Mouse (Mus musculus) neural tube, embryonic 12.5 days (tissue): Measurements from ENCODE around the gene Lpar2. TPM values are rescaled to one million over a fixed set of nuclear protein-coding genes. Genes with fewer than 3 reads are reported as not detected.

Source experiments
- ATAC-seq: fragments of 200-750 bp; cut with Nextera tagmentation; 2 replicates; pipeline ENCODE4 v1.8.0; 2017; ENCODE audit warnings: low read depth, mild to moderate bottlenecking, moderate TSS enrichment, moderate library complexity; ENCODE audit not compliant: low FRiP score
- H3K27ac ChIP-seq: fragments of 300-500 bp; sonication (generic); 2 replicates; pipeline ENCODE4 v1.5.1; 2016
- H3K27me3 ChIP-seq: fragments of 300-500 bp; sonication (generic); replicated peaks from 2 replicates; pipeline ENCODE4 v1.6.1; 2016; ENCODE audit warnings: mild to moderate bottlenecking
- H3K36me3 ChIP-seq: fragments of 300-500 bp; sonication (generic); 2 replicates; pipeline ENCODE4 v1.6.1; 2016; ENCODE audit warnings: mild to moderate bottlenecking
- H3K4me1 ChIP-seq: fragments of 300-500 bp; sonication (generic); 2 replicates; pipeline ENCODE4 v1.6.1; 2016
- H3K4me2 ChIP-seq: fragments of 300-500 bp; sonication (generic); replicated peaks from 2 replicates; pipeline ENCODE4 v1.6.1; 2016; ENCODE audit warnings: mild to moderate bottlenecking
- H3K4me3 ChIP-seq: fragments of 300-500 bp; sonication (generic); 2 replicates; pipeline ENCODE4 v1.5.1; 2016
- H3K9ac ChIP-seq: fragments of 300-500 bp; sonication (generic); 2 replicates; pipeline ENCODE4 v1.6.1; 2016; ENCODE audit warnings: mild to moderate bottlenecking
- H3K9me3 ChIP-seq: fragments of 300-500 bp; sonication (generic); 2 replicates; pipeline ENCODE4 v1.6.1; 2016; ENCODE audit warnings: mild to moderate bottlenecking
- WGBS: fragments of 180-500 bp; shearing (Covaris S2); methylation state at CpG from one replicate; pipeline ENCODE4 v1.1.7; 2016; 5-methylcytosine and 5-hydroxymethylcytosine counted together
- polyA plus RNA-seq: library from polyadenylated mRNA; unstranded; fragments of >200 nt; fragmentation: Nextera tagmentation; extraction: Ambion mirVana; gene quantifications from 2 replicates; pipeline ENCODE4 v1.2.1, GENCODE M21; 2016

The Lpar2 gene
- polyA plus RNA-seq, 1 experiment from 2014 or later = 0.51 TPM

GRCm38 (mm10) chr8:69794901-69795300 is 27.3 kb upstream of the Lpar2 start:
- no peaks in the 10 kb centered on the region for H3K27me3 ChIP-seq
- H3K9ac ChIP-seq = no peak overlapping the region
- no peaks in the 10 kb centered on the region for H3K9me3 ChIP-seq
- no peak overlapping the region for H3K27ac ChIP-seq
- H3K36me3 ChIP-seq = peaks cover 63% of the 10 kb centered on the region
- WGBS = 94% methylated on average over 6 of the region's 6 CpGs
- H3K4me2 ChIP-seq = no peak overlapping the region
- peaks cover 13% of the 10 kb centered on the region for H3K4me1 ChIP-seq
- no peak for ATAC-seq
- H3K4me3 ChIP-seq = no peak overlapping the region

GRCm38 (mm10) chr8:69796721-69797345 is 25.4 kb upstream of the Lpar2 start:
- Histone ChIP-seq H3K4me2 (no peak overlapping the region), H3K4me1 (peaks cover 13% of the 10 kb centered on the region), H3K27me3 (no peaks in the 10 kb centered on the region), H3K9ac (no peak overlapping the region), H3K4me3 (no peak overlapping the region), H3K9me3 (no peaks in the 10 kb centered on the region), H3K27ac (no peak overlapping the region), H3K36me3 (peaks cover 81% of the 10 kb centered on the region)
- 96% methylated on average over 16 of the region's 16 CpGs for whole genome bisulfite sequencing
- no peak for ATAC-seq

- Histone ChIP-seq H3K36me3 (peaks cover 89% of the 10 kb centered on the region), H3K27me3 (no peaks in the 10 kb centered on the region), H3K4me3 (no peak overlapping the region), H3K27ac (no peak overlapping the region), H3K4me1 (peaks cover 6% of the 10 kb centered on the region), H3K9ac (no peak overlapping the region), H3K4me2 (no peak overlapping the region), H3K9me3 (no peaks in the 10 kb centered on the region)
- WGBS = 96% methylated on average over 10 of the region's 10 CpGs
- no peak for ATAC-seq
Observed at GRCm38 (mm10) chr8:69797661-69798060, 24.6 kb upstream of the Lpar2 start.

GRCm38 (mm10) chr8:69799261-69799660 is 23.0 kb upstream of the Lpar2 start:
- no peaks in the 10 kb centered on the region for H3K4me1 ChIP-seq
- no peak overlapping the region for H3K9ac ChIP-seq
- 89% methylated on average over 8 of the region's 8 CpGs for WGBS
- H3K4me2 ChIP-seq = no peak overlapping the region
- H3K4me3 ChIP-seq = no peak overlapping the region
- H3K27me3 ChIP-seq = no peaks in the 10 kb centered on the region
- ATAC-seq = 0 out of 2 replicates have a peak, but pooled peaks have one; percentile 34
- H3K9me3 ChIP-seq = no peaks in the 10 kb centered on the region
- peaks cover 98% of the 10 kb centered on the region for H3K36me3 ChIP-seq
- no peak overlapping the region for H3K27ac ChIP-seq

- H3K4me3 ChIP-seq = no peak overlapping the region
- ATAC-seq = no peak
- no peaks in the 10 kb centered on the region for H3K9me3 ChIP-seq
- 96% methylated on average over 5 of the region's 5 CpGs for WGBS
- peaks cover 96% of the 10 kb centered on the region for H3K36me3 ChIP-seq
- no peak overlapping the region for H3K9ac ChIP-seq
- no peak overlapping the region for H3K27ac ChIP-seq
- no peaks in the 10 kb centered on the region for H3K4me1 ChIP-seq
- H3K4me2 ChIP-seq = no peak overlapping the region
- H3K27me3 ChIP-seq = no peaks in the 10 kb centered on the region
Observed at GRCm38 (mm10) chr8:69799946-69800345, 22.3 kb upstream of the Lpar2 start.

- Histone ChIP-seq H3K9ac (no peak overlapping the region), H3K27me3 (no peaks in the 10 kb centered on the region), H3K9me3 (no peaks in the 10 kb centered on the region), H3K4me3 (no peak overlapping the region), H3K36me3 (peaks cover 96% of the 10 kb centered on the region), H3K27ac (no peak overlapping the region), H3K4me2 (no peak overlapping the region), H3K4me1 (no peaks in the 10 kb centered on the region)
- ATAC-seq = no peak
- 97% methylated on average over 4 of the region's 4 CpGs for WGBS
Observed at GRCm38 (mm10) chr8:69801796-69802195, 20.4 kb upstream of the Lpar2 start.

- Histone ChIP-seq H3K9me3 (no peaks in the 10 kb centered on the region), H3K4me2 (no peak overlapping the region), H3K4me3 (no peak overlapping the region), H3K27ac (no peak overlapping the region), H3K9ac (no peak overlapping the region), H3K27me3 (no peaks in the 10 kb centered on the region), H3K4me1 (no peaks in the 10 kb centered on the region), H3K36me3 (peaks cover 96% of the 10 kb centered on the region)
- no peak for ATAC-seq
Observed at GRCm38 (mm10) chr8:69802216-69802615, 20.0 kb upstream of the Lpar2 start.

- 97% methylated on average over 7 of the region's 7 CpGs for WGBS
- Histone ChIP-seq H3K4me3 (no peak overlapping the region), H3K27me3 (no peaks in the 10 kb centered on the region), H3K9ac (no peak overlapping the region), H3K9me3 (no peaks in the 10 kb centered on the region), H3K4me2 (no peak overlapping the region), H3K36me3 (peaks cover 94% of the 10 kb centered on the region), H3K27ac (no peak overlapping the region), H3K4me1 (peaks cover 4% of the 10 kb centered on the region; the same call in 1 of the 2 replicates)
- no peak for ATAC-seq
Observed at GRCm38 (mm10) chr8:69803366-69803765, 18.9 kb upstream of the Lpar2 start.

GRCm38 (mm10) chr8:69804537-69804936 is 17.7 kb upstream of the Lpar2 start:
- WGBS = 97% methylated on average over 6 of the region's 6 CpGs
- H3K4me2 ChIP-seq = no peak overlapping the region
- no peak overlapping the region for H3K27ac ChIP-seq
- H3K9me3 ChIP-seq = no peaks in the 10 kb centered on the region
- ATAC-seq = no peak
- H3K4me3 ChIP-seq = no peak overlapping the region
- peaks cover 13% of the 10 kb centered on the region for H3K4me1 ChIP-seq
- H3K36me3 ChIP-seq = peaks cover 82% of the 10 kb centered on the region
- H3K27me3 ChIP-seq = no peaks in the 10 kb centered on the region
- no peak overlapping the region for H3K9ac ChIP-seq

GRCm38 (mm10) chr8:69805086-69805485 is 17.1 kb upstream of the Lpar2 start:
- Histone ChIP-seq H3K4me3 (no peak overlapping the region), H3K27ac (no peak overlapping the region), H3K36me3 (peaks cover 77% of the 10 kb centered on the region), H3K27me3 (no peaks in the 10 kb centered on the region), H3K4me2 (no peak overlapping the region), H3K4me1 (peaks cover 16% of the 10 kb centered on the region), H3K9me3 (no peaks in the 10 kb centered on the region), H3K9ac (no peak overlapping the region)
- ATAC-seq = no peak
- WGBS = 96% methylated on average over 10 of the region's 10 CpGs

GRCm38 (mm10) chr8:69805491-69805890 is 16.7 kb upstream of the Lpar2 start:
- H3K9ac ChIP-seq = no peak overlapping the region
- WGBS = 98% methylated on average over 9 of the region's 9 CpGs
- peaks cover 16% of the 10 kb centered on the region for H3K4me1 ChIP-seq
- H3K9me3 ChIP-seq = no peaks in the 10 kb centered on the region
- H3K27me3 ChIP-seq = no peaks in the 10 kb centered on the region
- ATAC-seq = no peak
- no peak overlapping the region for H3K4me3 ChIP-seq
- H3K4me2 ChIP-seq = no peak overlapping the region
- H3K36me3 ChIP-seq = peaks cover 73% of the 10 kb centered on the region
- H3K27ac ChIP-seq = no peak overlapping the region

GRCm38 (mm10) chr8:69807236-69807635 is 15.0 kb upstream of the Lpar2 start:
- H3K4me3 ChIP-seq = no peak overlapping the region
- peaks cover 16% of the 10 kb centered on the region for H3K4me1 ChIP-seq
- WGBS = 92% methylated on average over 5 of the region's 5 CpGs
- H3K9ac ChIP-seq = no peak overlapping the region
- H3K36me3 ChIP-seq = peaks cover 65% of the 10 kb centered on the region
- H3K4me2 ChIP-seq = no peak overlapping the region
- no peak for ATAC-seq
- no peaks in the 10 kb centered on the region for H3K9me3 ChIP-seq
- H3K27me3 ChIP-seq = no peaks in the 10 kb centered on the region
- no peak overlapping the region for H3K27ac ChIP-seq
